Mouse (Mus musculus) lung, embryonic 14.5 days (tissue): ENCODE results near the gene Zfp180. TPM values are rescaled to one million over a fixed set of nuclear protein-coding genes. Genes with fewer than 3 reads are reported as not detected.
"Not testable (repeated sequence)": the region's sequence is repeated elsewhere in the genome, so short reads cannot be mapped to it uniquely, and the experiment has no call there.

Source experiments
- ATAC-seq: fragments of 200-750 bp; cut with Nextera tagmentation; 2 replicates; pipeline ENCODE4 v1.8.0; 2017; ENCODE audit warnings: mild to moderate bottlenecking, moderate TSS enrichment, moderate library complexity; ENCODE audit not compliant: insufficient read depth
- DNase-seq: peaks from one replicate; pipeline ENCODE4 v3.0.0-alpha.2; 2015
- H3K27ac ChIP-seq: fragments of 300-500 bp; sonication (generic); 2 replicates; pipeline ENCODE4 v1.5.1; 2014; ENCODE audit warnings: low read depth, mild to moderate bottlenecking, moderate library complexity
- H3K27me3 ChIP-seq: fragments of 300-500 bp; sonication (generic); 2 replicates; pipeline ENCODE4 v1.6.1; 2014; ENCODE audit warnings: low read length, control low read depth; ENCODE audit not compliant: insufficient read depth
- H3K36me3 ChIP-seq: fragments of 300-500 bp; sonication (generic); 2 replicates; pipeline ENCODE4 v1.6.1; 2014; ENCODE audit warnings: control low read depth; ENCODE audit not compliant: insufficient read depth
- H3K4me1 ChIP-seq: fragments of 300-500 bp; sonication (generic); 2 replicates; pipeline ENCODE4 v1.6.1; 2014; ENCODE audit warnings: antibody characterized with exemption, control low read depth; ENCODE audit not compliant: insufficient read depth
- H3K4me2 ChIP-seq: fragments of 300-500 bp; sonication (generic); 2 replicates; pipeline ENCODE4 v1.6.1; 2014; ENCODE audit warnings: mild to moderate bottlenecking
- H3K4me3 ChIP-seq: fragments of 300-500 bp; sonication (generic); 2 replicates; pipeline ENCODE4 v1.5.1; 2014; ENCODE audit warnings: low read depth, low read length
- H3K9ac ChIP-seq: fragments of 300-500 bp; sonication (generic); 2 replicates; pipeline ENCODE4 v1.6.1; 2014
- H3K9me3 ChIP-seq: fragments of 300-500 bp; sonication (generic); 2 replicates; pipeline ENCODE4 v1.6.1; 2016; ENCODE audit warnings: low read depth, low read length, control low read depth
- CTCF ChIP-seq: IDR thresholded peaks from 2 replicates; pipeline ENCODE4 v1.5.1; 2016; ENCODE audit warnings: antibody characterized with exemption, low read depth
- WGBS: fragments of 180-500 bp; shearing (Covaris S2); extraction: QIAGEN DNeasy Blood & Tissue Kit; methylation state at CpG from one replicate; pipeline ENCODE4 v1.1.7; 2014; 5-methylcytosine and 5-hydroxymethylcytosine counted together
- polyA plus RNA-seq: library from polyadenylated mRNA; unstranded; fragments of >200 nt; fragmentation: Nextera tagmentation; extraction: Ambion mirVana; gene quantifications from 2 replicates; pipeline ENCODE4 v1.2.1, GENCODE M21; 2014

Zfp180 gene
- 22.8 and 27.2 TPM in 2 replicates for polyA plus RNA-seq

- TF ChIP-seq CTCF = no peak
- Histone ChIP-seq H3K9me3 (0 out of 2 replicates have a peak, but pooled peaks cover 3% of the 10 kb centered on the region), H3K27ac (peak within 1 kb of the TSS; percentile 81), H3K9ac (peak within 1 kb of the TSS; percentile 66), H3K4me3 (peak within 1 kb of the TSS; percentile 58), H3K27me3 (no peaks in the 10 kb centered on the region), H3K36me3 (peaks cover 3% of the 10 kb centered on the region), H3K4me1 (peaks cover 7% of the 10 kb centered on the region; the same call in 1 of the 2 replicates), H3K4me2 (peak within 1 kb of the TSS; percentile 91)
- peak; percentile 99 for ATAC-seq
- 21% methylated on average over 44 of the region's 44 CpGs for WGBS
- DNase-seq = peak; percentile 100
Measured at GRCm38 (mm10) chr7:24081634-24082431, at the start of gene Zfp180. TSS of gene Zfp180 (plus strand) at chr7:24081924.

- DNase-seq (no peak), ATAC-seq (no peak)
- no peak within 1 kb of the TSS for H3K9ac ChIP-seq
- no peaks in the 10 kb centered on the region for H3K27me3 ChIP-seq
- H3K36me3 ChIP-seq = no peaks in the 10 kb centered on the region
- no peaks in the 10 kb centered on the region for H3K4me1 ChIP-seq
- H3K27ac ChIP-seq = no peak within 1 kb of the TSS
- TF ChIP-seq CTCF = no peak
- no peak within 1 kb of the TSS for H3K4me2 ChIP-seq
- H3K9me3 ChIP-seq = no peaks in the 10 kb centered on the region
- WGBS = 72% methylated on average over 4 of the region's 4 CpGs
- H3K4me3 ChIP-seq = no peak within 1 kb of the TSS
Measured at GRCm38 (mm10) chr7:24052660-24053304, 28.9 kb upstream of the Zfp180 start, which contains the start of gene Vmn1r183. TSS of gene Vmn1r183 (plus strand) at chr7:24053254.

- not testable (repeated sequence) for H3K9ac ChIP-seq
Measured at GRCm38 (mm10) chr7:24074424-24074823, 7.3 kb upstream of the Zfp180 start.

GRCm38 (mm10) chr7:24082457-24083235 is 922 bp downstream of the Zfp180 start:
- WGBS = 40% methylated on average over 15 of the region's 15 CpGs
- Histone ChIP-seq H3K4me1 (peaks cover 7% of the 10 kb centered on the region; the same call in 1 of the 2 replicates), H3K27ac (peak overlapping the region; percentile 81), H3K9ac (peak overlapping the region; percentile 66), H3K36me3 (peaks cover 11% of the 10 kb centered on the region), H3K27me3 (no peaks in the 10 kb centered on the region), H3K9me3 (0 out of 2 replicates have a peak, but pooled peaks cover 3% of the 10 kb centered on the region), H3K4me2 (peak overlapping the region; percentile 91), H3K4me3 (peak overlapping the region; percentile 58)
- no peak for TF ChIP-seq CTCF
- DNase-seq (no peak), ATAC-seq (peak; percentile 9)

More at GRCm38 (mm10) chr7:24074424-24074823, 7.3 kb upstream of the Zfp180 start:
- WGBS = 27% methylated on average over 1 of the region's 1 CpGs
- ATAC-seq, H3K9me3 ChIP-seq, H3K36me3 ChIP-seq, H3K4me3 ChIP-seq, H3K27ac ChIP-seq, H3K4me2 ChIP-seq, H3K27me3 ChIP-seq, DNase-seq, H3K4me1 ChIP-seq: not testable (repeated sequence)

GRCm38 (mm10) chr7:24086871-24087270 is 5.1 kb downstream of the Zfp180 start:
- Histone ChIP-seq H3K9me3 (0 out of 2 replicates have a peak, but pooled peaks cover 2% of the 10 kb centered on the region), H3K4me2 (no peak overlapping the region), H3K4me3 (no peak overlapping the region), H3K9ac (no peak overlapping the region), H3K4me1 (peaks cover 7% of the 10 kb centered on the region; the same call in 1 of the 2 replicates), H3K27me3 (no peaks in the 10 kb centered on the region), H3K36me3 (peaks cover 12% of the 10 kb centered on the region), H3K27ac (no peak overlapping the region)
- 90% methylated on average over 4 of the region's 4 CpGs for WGBS
- TF ChIP-seq CTCF = no peak
- no peak for DNase-seq
- no peak for ATAC-seq

- TF ChIP-seq CTCF = no peak
Measured at GRCm38 (mm10) chr7:24087485-24088125, 5.9 kb downstream of the Zfp180 start.

More at GRCm38 (mm10) chr7:24087485-24088125, 5.9 kb downstream of the Zfp180 start:
- WGBS = 95% methylated on average over 12 of the region's 12 CpGs
- ATAC-seq (no peak), DNase-seq (no peak)
- H3K27ac ChIP-seq = no peak overlapping the region
- H3K27me3 ChIP-seq = no peaks in the 10 kb centered on the region
- H3K4me1 ChIP-seq = peaks cover 5% of the 10 kb centered on the region; the same call in 1 of the 2 replicates
- no peak overlapping the region for H3K9ac ChIP-seq
- H3K9me3 ChIP-seq = no peaks in the 10 kb centered on the region
- no peak overlapping the region for H3K4me2 ChIP-seq
- no peak overlapping the region for H3K4me3 ChIP-seq
- H3K36me3 ChIP-seq = peaks cover 12% of the 10 kb centered on the region
